Mouse (Mus musculus): ENCODE data around the gene Ubxn11.

Ubxn11 gene

GRCm38 (mm10) chr4:134091225-134091529, 11.2 kb upstream of the Ubxn11 start:
- DNase-seq: no peak

GRCm38 (mm10) chr4:134092382-134093288, 9.7 kb upstream of the Ubxn11 start:
- peak; percentile 75 for DNase-seq

GRCm38 (mm10) chr4:134094004-134094564, 8.3 kb upstream of the Ubxn11 start:
- DNase-seq: no peak

- peak; percentile 80 for DNase-seq
Measured at GRCm38 (mm10) chr4:134094923-134095547, 7.3 kb upstream of the Ubxn11 start, which contains the start of gene Cd52. Gene Cd52, minus strand, starts transcription at chr4:134095082.

- no peak for DNase-seq
Measured at GRCm38 (mm10) chr4:134096120-134096519, 6.2 kb upstream of the Ubxn11 start.

- DNase-seq: peak; percentile 64
Measured at GRCm38 (mm10) chr4:134097015-134097608, 5.3 kb upstream of the Ubxn11 start.

- peak; percentile 84 for DNase-seq
Measured at GRCm38 (mm10) chr4:134098628-134099027, 3.7 kb upstream of the Ubxn11 start.

GRCm38 (mm10) chr4:134100245-134100644, 2.1 kb upstream of the Ubxn11 start:
- no peak for DNase-seq

GRCm38 (mm10) chr4:134102742-134103119, 361 bp downstream of the Ubxn11 start:
- DNase-seq: no peak

- no peak for DNase-seq
Measured at GRCm38 (mm10) chr4:134106105-134106504, 3.7 kb downstream of the Ubxn11 start.

- DNase-seq: no peak
Measured at GRCm38 (mm10) chr4:134107730-134108129, 5.4 kb downstream of the Ubxn11 start.

GRCm38 (mm10) chr4:134108196-134108595, 5.8 kb downstream of the Ubxn11 start:
- no peak for DNase-seq

- no peak for DNase-seq
Measured at GRCm38 (mm10) chr4:134110653-134111052, 8.3 kb downstream of the Ubxn11 start.

GRCm38 (mm10) chr4:134112403-134112802, 10.0 kb downstream of the Ubxn11 start:
- no peak for DNase-seq

GRCm38 (mm10) chr4:134113356-134113994, 11.1 kb downstream of the Ubxn11 start:
- DNase-seq: no peak

- no peak for DNase-seq
Measured at GRCm38 (mm10) chr4:134114038-134114437, 11.7 kb downstream of the Ubxn11 start.

- DNase-seq: no peak
Measured at GRCm38 (mm10) chr4:134115215-134116144, 13.1 kb downstream of the Ubxn11 start.

- DNase-seq: no peak
Measured at GRCm38 (mm10) chr4:134116501-134116900, 14.1 kb downstream of the Ubxn11 start.

GRCm38 (mm10) chr4:134117012-134117411, 14.6 kb downstream of the Ubxn11 start:
- DNase-seq: peak; percentile 78

GRCm38 (mm10) chr4:134118126-134118800, 15.9 kb downstream of the Ubxn11 start:
- no peak for DNase-seq

- DNase-seq: no peak
Measured at GRCm38 (mm10) chr4:134119042-134119441, 16.7 kb downstream of the Ubxn11 start.

Measured in lung, postnatal 36 days (tissue).